Mouse (Mus musculus) kidney, adult 2 months (tissue): ENCODE data around the gene Dusp15.

Experiments
- CTCF ChIP-seq: fragments of 200-500 bp; conservative IDR thresholded peaks from 2 replicates; pipeline ENCODE4 v1.5.1; 2011; ENCODE audit warnings: low read depth, mild to moderate bottlenecking, control low read depth, low read length, moderate library complexity, mixed read lengths; ENCODE audit not compliant: insufficient read depth, insufficient read length
- POLR2A ChIP-seq: fragments of 200-500 bp; IDR thresholded peaks from one replicate; pipeline ENCODE4 v1.6.1; 2011; ENCODE audit warnings: low read depth, low read length, control low read depth

DNA sequence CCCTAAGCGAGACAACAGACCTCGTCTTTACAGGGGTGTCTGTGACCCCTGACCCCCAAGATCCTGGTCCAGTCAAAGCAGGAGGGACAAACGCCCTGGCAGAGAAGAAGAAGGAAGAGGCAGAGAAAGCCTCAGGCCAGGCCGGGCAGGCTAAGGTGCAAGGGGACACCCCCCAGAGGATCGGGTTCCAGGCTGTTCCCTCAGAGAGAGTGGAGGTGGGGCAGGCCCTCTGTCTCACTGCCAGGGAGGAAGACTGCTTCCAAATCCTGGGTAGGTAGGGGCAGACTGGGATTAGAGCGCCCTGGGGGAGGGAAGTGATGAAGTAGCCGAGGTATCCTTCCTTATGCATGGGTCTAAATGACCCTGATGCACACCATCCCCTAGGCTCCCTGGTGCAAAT lies 38.0 kb downstream of the Dusp15 start:
- no peak for TF ChIP-seq POLR2A
- no peak for TF ChIP-seq CTCF
